Mouse (Mus musculus) thymus, postnatal 25 days (tissue): Measurements from ENCODE around the gene Tmem240.
"Not testable (repeated sequence)": the region's sequence is repeated elsewhere in the genome, so short reads cannot be mapped to it uniquely, and the experiment has no call there.

Source experiments
- DNase-seq: peaks from one replicate; pipeline ENCODE4 v3.0.0; 2022

Tmem240 gene

GRCm38 (mm10) chr4:155773335-155774078 lies 38.9 kb downstream of the Tmem240 start:
- DNase-seq: no peak

- DNase-seq: peak; percentile 86
Observed at GRCm38 (mm10) chr4:155774280-155774754, 39.7 kb downstream of the Tmem240 start, which contains the start of gene Vwa1. TSS of gene Vwa1 (minus strand) at chr4:155774698.

- DNase-seq: no peak
Observed at GRCm38 (mm10) chr4:155774971-155775740, 40.6 kb downstream of the Tmem240 start.

- DNase-seq: no peak
Observed at GRCm38 (mm10) chr4:155775855-155776254, 41.3 kb downstream of the Tmem240 start.

GRCm38 (mm10) chr4:155776704-155777335 lies 42.2 kb downstream of the Tmem240 start:
- no peak for DNase-seq

GRCm38 (mm10) chr4:155777816-155778215 lies 43.2 kb downstream of the Tmem240 start:
- DNase-seq: no peak

GRCm38 (mm10) chr4:155779498-155779897 lies 44.9 kb downstream of the Tmem240 start:
- no peak for DNase-seq

GRCm38 (mm10) chr4:155780895-155781294 lies 46.3 kb downstream of the Tmem240 start:
- DNase-seq: no peak

GRCm38 (mm10) chr4:155783486-155784080 lies 49.0 kb downstream of the Tmem240 start:
- no peak for DNase-seq

- peak; percentile 71 for DNase-seq
Observed at GRCm38 (mm10) chr4:155784081-155784701, 49.6 kb downstream of the Tmem240 start.

- no peak for DNase-seq
Observed at GRCm38 (mm10) chr4:155785246-155785645, 50.6 kb downstream of the Tmem240 start.

GRCm38 (mm10) chr4:155785819-155786218 lies 51.2 kb downstream of the Tmem240 start, which contains the start of gene Tmem88b:
TSS of gene Tmem88b (minus strand) at chr4:155785874.
- DNase-seq: no peak

- DNase-seq: no peak
Observed at GRCm38 (mm10) chr4:155788300-155788699, 53.7 kb downstream of the Tmem240 start.

- not testable (repeated sequence) for DNase-seq
Observed at GRCm38 (mm10) chr4:155788833-155789232, 54.2 kb downstream of the Tmem240 start.

- no peak for DNase-seq
Observed at GRCm38 (mm10) chr4:155790021-155790489, 55.5 kb downstream of the Tmem240 start, which contains the start of gene Ankrd65. TSS of gene Ankrd65 (plus strand) at chr4:155790439.
